Mouse (Mus musculus) CH12F3 (cell line): ENCODE results near the gene Dgki.

ENCODE experiments used
- in situ Hi-C: fragments of 300-500 bp; cut with MboI; formaldehyde crosslinking; loops from 2 replicates; pipeline ENCODE4 v1.14.3; 2020; ENCODE audit warnings: low sequenced_read_pairs

Gene Dgki

DNA sequence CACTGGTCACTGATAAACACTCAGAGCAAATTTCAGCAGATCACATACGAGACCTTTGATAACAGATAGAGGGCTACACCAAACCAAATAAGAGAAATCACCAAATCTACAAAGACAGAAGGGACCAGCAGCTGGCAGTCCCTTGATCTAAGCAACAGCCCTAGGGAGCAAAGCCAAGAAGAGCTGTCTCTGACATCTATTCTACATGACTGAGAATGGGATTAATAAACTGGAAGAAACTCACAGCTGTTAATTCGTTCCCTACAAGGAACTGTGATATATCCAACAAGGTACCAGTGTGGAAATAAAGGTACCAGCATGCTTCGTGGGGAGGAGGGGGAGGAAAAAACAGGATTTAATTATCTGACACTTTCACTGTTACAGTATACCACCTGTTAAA is 349.3 kb downstream of the Dgki start:
- in situ Hi-C loops, result no loop called here

- in situ Hi-C loops, result no loop called here
These were observed 352.1 kb downstream of the Dgki start for GRCm38 (mm10) chr6:36947861-36948260.

DNA sequence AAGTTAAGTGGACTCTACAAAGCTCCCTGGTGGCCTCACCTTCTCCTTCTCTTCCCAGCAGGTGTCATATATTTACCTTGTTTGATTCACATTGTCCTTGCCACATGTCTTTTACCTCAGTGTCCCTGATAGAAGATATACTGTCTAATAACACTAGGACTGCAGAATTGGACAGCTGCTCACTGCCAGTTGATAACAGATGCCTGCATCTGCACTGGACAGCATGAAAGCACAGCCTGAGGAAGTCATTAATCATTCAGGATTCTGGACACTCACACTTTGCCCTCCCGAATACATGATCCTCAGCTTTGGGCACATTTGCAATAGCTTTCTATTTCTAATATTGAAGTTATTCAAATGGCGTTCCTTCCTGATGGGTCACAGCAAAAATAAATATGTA is 362.5 kb downstream of the Dgki start:
- in situ Hi-C loops, result no loop called here

DNA sequence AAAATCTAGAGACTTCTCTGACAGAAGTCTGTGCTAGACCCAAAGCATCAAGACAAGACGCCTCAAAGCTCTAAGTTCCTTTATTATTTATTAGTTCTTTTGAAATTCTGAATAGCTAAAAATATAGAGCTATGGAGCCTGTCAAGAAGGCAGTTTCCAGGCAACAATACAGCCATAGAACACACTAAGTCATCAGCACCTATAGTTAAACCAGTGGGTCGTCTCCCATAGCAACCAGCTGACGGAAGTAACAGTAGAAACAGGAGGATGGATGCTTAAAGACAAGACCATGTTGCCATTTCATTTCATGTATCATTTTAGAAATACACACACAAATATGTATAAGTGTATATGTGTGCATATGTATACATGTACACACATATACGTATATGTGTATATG is 363.2 kb downstream of the Dgki start:
- in situ Hi-C loops, result no loop called here

GRCm38 (mm10) chr6:36931473-36931872 is 368.5 kb downstream of the Dgki start:
- in situ Hi-C loops, result no loop called here

DNA sequence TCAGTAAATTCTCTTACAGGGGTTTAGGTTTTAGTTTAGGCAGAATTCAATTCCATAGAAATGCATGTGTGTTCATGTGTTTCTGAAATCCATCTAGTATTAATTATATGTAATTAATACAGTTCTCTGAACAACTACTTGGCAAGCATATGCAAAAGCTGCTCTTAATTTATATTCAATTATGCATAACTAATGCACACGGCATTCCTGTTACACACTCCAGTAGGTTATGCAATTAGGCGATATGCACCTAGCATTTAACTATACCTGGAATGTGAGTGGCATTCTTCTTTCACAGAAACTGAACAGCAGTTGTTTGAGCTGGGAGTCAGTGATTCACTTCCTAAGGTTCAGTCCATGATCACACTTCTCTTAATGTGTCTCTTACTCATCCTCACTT is 370.2 kb downstream of the Dgki start:
- in situ Hi-C loops, result no loop called here

DNA sequence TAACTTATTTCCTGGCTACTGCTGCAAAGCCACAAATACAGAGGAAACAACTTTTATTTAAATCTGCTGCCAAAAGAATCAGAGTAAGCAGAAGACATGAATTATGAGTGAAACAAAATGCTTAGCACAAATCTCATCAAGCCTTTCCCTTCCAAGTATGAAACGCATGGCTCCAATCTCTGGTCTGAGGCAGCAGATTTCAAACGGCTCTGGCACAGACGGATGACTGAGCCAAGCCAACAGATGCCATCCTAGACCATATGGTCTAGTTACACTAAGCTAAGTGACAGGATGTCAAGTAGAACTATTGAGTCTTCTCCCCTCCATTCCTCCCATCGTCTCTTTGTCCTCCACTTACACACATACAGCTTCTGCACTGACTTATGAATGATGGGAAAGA is 373.5 kb downstream of the Dgki start:
- in situ Hi-C loops, result no loop called here

- in situ Hi-C loops, result no loop called here
These were observed 378.0 kb downstream of the Dgki start for GRCm38 (mm10) chr6:36922006-36922405.

GRCm38 (mm10) chr6:36911586-36911985 is 388.4 kb downstream of the Dgki start:
- in situ Hi-C loops, result no loop called here

- in situ Hi-C loops, result no loop called here
These were observed 392.8 kb downstream of the Dgki start for GRCm38 (mm10) chr6:36907191-36907590.

GRCm38 (mm10) chr6:36905965-36906364 is 394.0 kb downstream of the Dgki start:
- in situ Hi-C loops, result no loop called here

DNA sequence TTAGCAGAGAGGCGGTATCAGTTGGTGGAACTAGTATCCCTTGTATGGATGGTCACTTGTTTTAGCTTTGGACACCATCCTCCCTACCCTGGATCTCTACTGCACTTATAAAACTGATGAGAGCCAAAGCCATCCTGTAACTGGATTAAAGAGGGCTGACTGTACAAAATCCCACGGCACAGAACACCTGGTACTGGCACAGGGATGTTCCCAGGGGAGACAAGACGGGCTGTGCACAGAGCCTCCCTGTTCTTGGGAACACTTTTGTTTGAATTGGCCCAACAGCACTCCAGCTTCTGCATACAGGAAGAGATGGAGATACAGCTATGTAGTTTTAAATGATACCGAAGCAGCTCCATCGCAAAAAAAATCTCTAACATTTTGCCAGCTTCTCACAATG is 395.1 kb downstream of the Dgki start:
- in situ Hi-C loops, result no loop called here

- in situ Hi-C loops, result no loop called here
These were observed 396.2 kb downstream of the Dgki start for GRCm38 (mm10) chr6:36903821-36904220.

DNA sequence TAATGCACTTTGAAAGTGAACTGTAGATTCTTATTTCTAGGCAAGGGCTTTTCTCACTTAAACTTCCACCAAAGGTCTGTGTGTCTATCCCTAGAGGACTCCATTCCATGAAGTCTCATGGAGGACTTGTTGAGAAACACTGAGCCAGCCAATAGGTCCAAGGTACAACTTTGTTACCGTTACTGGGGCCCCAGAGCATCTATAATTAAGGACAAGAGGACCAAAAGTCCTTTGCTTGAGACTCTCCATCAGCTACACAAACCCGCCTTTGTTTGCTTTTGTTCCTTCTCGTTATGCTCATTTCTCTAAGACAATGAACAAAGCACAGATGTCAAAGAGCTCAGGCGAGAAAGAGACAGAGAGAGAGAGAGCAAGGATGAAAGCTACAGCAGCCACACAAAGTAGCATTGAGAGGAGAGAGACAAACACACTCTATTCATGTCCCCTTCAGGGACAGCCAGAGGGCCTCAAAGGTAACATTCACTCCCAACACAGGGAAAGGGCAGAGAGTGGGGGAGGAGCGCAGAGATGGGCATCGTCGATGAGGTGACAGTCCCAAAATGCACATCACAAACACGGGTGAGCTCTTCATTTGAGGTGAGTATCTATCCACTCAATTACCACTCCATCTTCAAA is 396.7 kb downstream of the Dgki start:
- in situ Hi-C loops, result no loop called here

- in situ Hi-C loops, result no loop called here
These were observed 400.1 kb downstream of the Dgki start for GRCm38 (mm10) chr6:36899872-36900271.

GRCm38 (mm10) chr6:36898412-36898811 is 401.6 kb downstream of the Dgki start:
- in situ Hi-C loops, result no loop called here

- in situ Hi-C loops, result no loop called here
These were observed 402.3 kb downstream of the Dgki start for GRCm38 (mm10) chr6:36897616-36898149.

GRCm38 (mm10) chr6:36896656-36897055 is 403.3 kb downstream of the Dgki start:
- in situ Hi-C loops, result no loop called here

DNA sequence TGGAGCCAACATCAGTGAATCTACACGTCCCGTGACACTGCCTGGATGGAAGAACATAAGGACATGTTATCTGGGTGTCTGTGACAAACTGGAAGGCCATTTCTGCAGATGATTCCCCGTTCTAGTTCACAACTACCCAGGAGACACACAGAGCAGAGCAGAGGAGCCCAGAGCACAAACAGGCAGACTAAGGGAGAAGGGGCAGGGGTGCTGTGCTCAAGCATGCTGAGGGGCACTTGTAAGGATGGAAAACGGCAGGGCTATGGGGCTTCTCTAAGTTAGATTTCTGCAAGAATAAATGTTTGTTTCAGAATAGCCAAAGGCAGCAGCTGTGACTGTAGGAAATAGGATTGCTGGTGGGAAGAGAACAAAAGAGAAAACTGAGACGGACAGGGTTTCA is 408.2 kb downstream of the Dgki start:
- in situ Hi-C loops, result no loop called here

DNA sequence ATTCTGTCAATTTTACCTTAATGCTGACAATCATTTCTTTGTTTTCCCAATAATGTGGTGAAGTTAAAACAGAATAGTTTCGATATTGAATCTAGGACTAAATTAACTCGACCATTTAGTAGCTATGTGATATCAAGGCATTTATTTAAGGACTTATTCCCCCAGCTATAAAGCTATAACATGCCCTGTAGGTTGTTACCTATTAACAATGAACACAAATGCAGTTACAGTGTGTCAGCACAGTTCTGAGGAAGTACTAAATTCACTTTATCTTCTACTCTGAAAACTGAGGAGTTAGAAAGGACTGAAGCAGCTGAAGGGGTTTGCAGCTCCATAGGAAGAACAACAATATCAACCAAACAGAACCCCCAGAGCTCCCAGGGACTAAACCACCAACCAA is 409.2 kb downstream of the Dgki start:
- in situ Hi-C loops, result no loop called here

DNA sequence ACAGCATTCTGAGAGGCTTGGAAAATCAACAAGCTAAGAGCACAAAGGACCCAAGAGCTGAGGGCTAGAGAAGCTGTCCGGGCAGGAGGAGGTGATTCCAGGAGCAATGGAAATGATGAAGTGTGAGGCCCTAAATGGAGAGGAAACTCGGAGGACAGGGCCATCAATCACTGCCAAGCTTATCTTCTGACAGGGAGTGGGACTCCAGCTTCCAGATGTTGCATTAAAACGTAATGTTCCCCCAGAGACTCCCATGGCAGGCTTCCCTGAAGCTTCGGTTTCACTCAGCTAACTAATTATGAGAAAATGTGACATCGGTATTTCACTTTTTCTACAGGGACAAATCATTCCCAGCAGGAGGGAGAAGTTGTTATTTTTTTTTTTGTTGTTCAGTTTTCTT is 409.7 kb downstream of the Dgki start:
- in situ Hi-C loops, result no loop called here

DNA sequence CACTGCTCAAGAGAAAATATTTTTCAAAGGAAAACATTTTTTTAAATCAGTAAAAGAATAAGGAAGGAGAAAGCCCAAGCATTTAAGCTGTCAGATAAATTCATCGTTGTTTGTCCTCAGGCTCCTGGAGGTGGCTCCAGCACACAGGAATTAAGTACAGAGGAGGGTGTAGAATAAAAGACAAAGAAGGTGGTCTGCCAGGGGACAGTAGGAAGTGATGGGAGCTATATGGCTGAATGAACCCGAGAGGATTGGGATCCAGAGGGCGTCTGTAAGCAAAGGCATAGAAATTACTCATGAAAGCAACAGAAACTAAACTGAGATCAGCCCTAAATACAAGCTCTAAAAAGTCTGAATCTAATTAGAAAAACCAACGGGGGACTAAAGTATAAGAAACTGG is 418.7 kb downstream of the Dgki start:
- in situ Hi-C loops, result no loop called here

DNA sequence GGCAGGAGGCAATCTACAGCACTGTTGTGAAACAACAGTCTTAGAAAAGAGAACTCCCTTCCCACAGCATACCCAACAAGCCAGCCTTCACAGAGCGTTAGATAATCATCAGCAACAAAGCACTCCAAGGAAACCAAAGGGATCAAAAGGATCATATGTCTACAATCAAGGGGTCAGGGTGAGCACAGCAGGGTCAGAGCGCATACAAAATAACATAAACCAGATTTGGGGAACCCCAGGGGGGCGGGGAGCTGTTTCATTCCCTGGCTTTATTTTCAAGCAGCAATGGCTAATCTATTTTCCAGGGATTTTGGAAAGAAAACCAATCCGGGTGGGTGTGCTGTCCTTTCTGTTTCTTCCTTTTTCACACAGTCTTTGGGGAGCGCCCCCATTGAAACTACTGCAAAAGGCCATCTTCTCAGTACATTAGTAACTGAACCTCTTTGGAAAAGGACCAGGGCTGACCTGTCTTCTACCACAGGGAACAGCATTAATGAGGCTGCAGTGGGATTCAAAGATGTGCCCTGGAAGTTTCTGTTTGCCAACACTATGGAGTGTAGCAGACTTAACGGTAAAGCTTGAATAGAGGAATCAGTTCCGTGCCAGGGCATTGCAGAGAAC is 419.2 kb downstream of the Dgki start:
- in situ Hi-C loops, result no loop called here
